Mouse (Mus musculus): ENCODE measurements at regions not wholly inside any gene's neighbourhood (a gene's known extent, or its start where the extent isn't known, plus 50 kb on each side); places are given as distances from the start of the nearest gene placed in this dataset.
A peak's percentile ranks its signal among the peaks of the same experiment; 100 is the strongest.

DNA sequence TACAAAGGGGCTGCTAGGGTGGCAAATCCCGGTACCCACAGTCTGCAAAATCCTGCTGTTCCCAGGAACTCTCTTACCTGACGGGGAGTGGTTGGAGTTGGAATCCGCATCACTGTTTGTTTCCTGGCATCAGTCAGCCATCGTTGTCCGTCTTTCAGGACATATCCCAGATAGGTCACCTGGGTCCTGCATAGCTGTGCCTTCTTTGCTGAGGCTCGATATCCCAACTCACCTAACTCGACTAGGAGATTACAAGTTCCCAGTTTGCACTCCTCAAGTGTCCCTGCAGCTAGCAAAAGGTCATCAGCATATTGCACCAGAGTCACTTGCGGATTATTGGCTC is 276.6 kb downstream of the Gm21863 start:
- no peak overlapping the region for H3K27ac ChIP-seq (ENCODE audit: low read depth, low read length)
- 69% methylated on average over 8 of the region's 8 CpGs for WGBS
- peak; percentile 35 for DNase-seq (ENCODE audit: low spot score)
- peaks cover 7% of the 10 kb centered on the region; the same call in 1 of the 2 replicates for H3K36me3 ChIP-seq (ENCODE audit: control insufficient read depth, insufficient read depth, low read length)
- H3K9ac ChIP-seq (ENCODE audit: low read depth, low read length) = no peak overlapping the region
- no peak for ATAC-seq (ENCODE audit: low FRiP score)
- no peaks in the 10 kb centered on the region for H3K4me1 ChIP-seq (replicated peaks; ENCODE audit: control insufficient read depth, insufficient read depth, low read length)
- no peak overlapping the region for H3K4me3 ChIP-seq (ENCODE audit: low read depth, low read length)
- H3K9me3 ChIP-seq (ENCODE audit: control insufficient read depth, low read length) = peaks cover 66% of the 10 kb centered on the region
- H3K4me2 ChIP-seq (replicated peaks; ENCODE audit: low read depth, low read length) = no peak overlapping the region
- H3K27me3 ChIP-seq (ENCODE audit: control insufficient read depth, insufficient read depth, low read length) = peaks cover 10% of the 10 kb centered on the region; the same call in 1 of the 2 replicates

DNA sequence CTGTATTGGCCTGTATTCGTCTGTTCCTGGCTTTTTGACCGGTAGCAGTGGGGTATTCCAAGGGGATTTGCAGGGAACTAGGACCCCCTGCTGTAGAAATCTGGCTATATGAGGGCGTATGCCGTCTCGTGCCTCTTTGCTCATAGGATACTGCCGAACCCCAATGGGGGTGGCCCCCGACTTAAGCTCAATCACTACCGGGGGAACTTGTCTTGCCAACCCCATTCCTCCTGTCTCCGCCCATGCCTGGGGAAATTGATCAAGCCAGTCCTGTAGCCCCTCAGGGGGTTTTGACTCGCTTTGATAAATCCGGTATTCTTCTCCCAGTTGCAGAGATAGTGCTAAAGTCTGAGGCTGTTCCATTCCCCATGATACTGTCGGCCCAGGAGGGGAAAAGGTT is 277.2 kb downstream of the Gm21863 start:
- 69% methylated on average over 12 of the region's 12 CpGs for WGBS
- H3K27me3 ChIP-seq (ENCODE audit: control insufficient read depth, insufficient read depth, low read length) = peaks cover 10% of the 10 kb centered on the region; the same call in 1 of the 2 replicates
- no peak overlapping the region for H3K4me2 ChIP-seq (replicated peaks; ENCODE audit: low read depth, low read length)
- H3K9ac ChIP-seq (ENCODE audit: low read depth, low read length) = no peak overlapping the region
- peak; percentile 32 for ATAC-seq (ENCODE audit: low FRiP score)
- no peak overlapping the region for H3K27ac ChIP-seq (ENCODE audit: low read depth, low read length)
- H3K9me3 ChIP-seq (ENCODE audit: control insufficient read depth, low read length) = peaks cover 66% of the 10 kb centered on the region
- H3K4me3 ChIP-seq (ENCODE audit: low read depth, low read length) = no peak overlapping the region
- no peaks in the 10 kb centered on the region for H3K4me1 ChIP-seq (replicated peaks; ENCODE audit: control insufficient read depth, insufficient read depth, low read length)
- peaks cover 7% of the 10 kb centered on the region; the same call in 1 of the 2 replicates for H3K36me3 ChIP-seq (ENCODE audit: control insufficient read depth, insufficient read depth, low read length)
- DNase-seq (ENCODE audit: low spot score) = peak; percentile 17

- Histone ChIP-seq H3K4me3 (ENCODE audit: low read depth, low read length) (no peak overlapping the region), H3K9me3 (ENCODE audit: control insufficient read depth, low read length) (peaks cover 64% of the 10 kb centered on the region), H3K36me3 (ENCODE audit: control insufficient read depth, insufficient read depth, low read length) (peaks cover 7% of the 10 kb centered on the region; the same call in 1 of the 2 replicates), H3K4me1 (replicated peaks; ENCODE audit: control insufficient read depth, insufficient read depth, low read length) (no peaks in the 10 kb centered on the region), H3K9ac (ENCODE audit: low read depth, low read length) (no peak overlapping the region), H3K27me3 (ENCODE audit: control insufficient read depth, insufficient read depth, low read length) (peaks cover 10% of the 10 kb centered on the region; the same call in 1 of the 2 replicates), H3K27ac (ENCODE audit: low read depth, low read length) (no peak overlapping the region), H3K4me2 (replicated peaks; ENCODE audit: low read depth, low read length) (no peak overlapping the region)
- WGBS = 68% methylated on average over 14 of the region's 14 CpGs
- ATAC-seq (ENCODE audit: low FRiP score) (0 out of 2 replicates have a peak, but pooled peaks have one; percentile 15), DNase-seq (ENCODE audit: low spot score) (peak; percentile 10)
Measured at GRCm38 (mm10) chr12:20231986-20232541, 277.8 kb downstream of the Gm21863 start.

DNA sequence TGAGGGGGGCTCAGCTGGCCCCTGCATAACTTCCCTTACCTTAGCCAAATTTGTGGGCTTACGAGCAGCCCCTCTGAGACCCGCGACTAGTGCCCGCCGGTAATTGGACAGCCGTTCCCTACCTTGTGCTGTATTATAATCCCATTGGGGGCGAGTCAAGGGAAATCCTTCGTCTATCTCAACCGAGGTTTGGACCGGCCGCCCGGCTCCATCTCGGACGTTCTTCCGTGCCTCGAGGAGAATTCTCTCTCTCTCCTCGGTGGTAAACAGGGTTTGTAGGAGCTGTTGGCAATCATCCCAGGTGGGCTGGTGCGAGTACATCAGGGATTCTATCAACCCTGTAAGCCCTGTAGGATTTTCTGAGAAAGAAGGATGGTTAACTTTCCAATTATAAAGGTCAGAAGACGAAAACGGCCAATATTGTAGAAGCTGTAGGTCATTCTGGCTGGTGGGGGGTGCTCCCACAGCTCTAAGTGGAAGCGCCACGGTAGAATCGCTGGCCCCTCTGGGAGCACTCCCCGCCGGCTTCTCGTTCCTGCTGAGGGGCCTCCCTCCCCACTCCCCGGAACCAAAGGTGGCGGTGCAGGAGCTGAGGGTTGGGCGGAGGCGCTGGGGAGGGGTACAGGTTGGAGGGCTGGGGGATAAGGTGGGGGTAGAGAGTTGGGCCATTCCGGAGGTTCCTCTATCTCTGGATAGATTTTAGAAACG is 278.6 kb downstream of the Gm21863 start:
- no peaks in the 10 kb centered on the region for H3K4me1 ChIP-seq (replicated peaks; ENCODE audit: control insufficient read depth, insufficient read depth, low read length)
- no peak overlapping the region for H3K4me2 ChIP-seq (replicated peaks; ENCODE audit: low read depth, low read length)
- DNase-seq (ENCODE audit: low spot score) (peak; percentile 30), ATAC-seq (ENCODE audit: low FRiP score) (peak; percentile 59)
- H3K27me3 ChIP-seq (ENCODE audit: control insufficient read depth, insufficient read depth, low read length) = peaks cover 10% of the 10 kb centered on the region; the same call in 1 of the 2 replicates
- H3K9ac ChIP-seq (ENCODE audit: low read depth, low read length) = no peak overlapping the region
- H3K36me3 ChIP-seq (ENCODE audit: control insufficient read depth, insufficient read depth, low read length) = peaks cover 7% of the 10 kb centered on the region; the same call in 1 of the 2 replicates
- no peak overlapping the region for H3K4me3 ChIP-seq (ENCODE audit: low read depth, low read length)
- H3K27ac ChIP-seq (ENCODE audit: low read depth, low read length) = no peak overlapping the region
- WGBS = 69% methylated on average over 32 of the region's 32 CpGs
- H3K9me3 ChIP-seq (ENCODE audit: control insufficient read depth, low read length) = peaks cover 56% of the 10 kb centered on the region

- WGBS = 67% methylated on average over 17 of the region's 17 CpGs
Measured at GRCm38 (mm10) chr12:20233454-20233831, 279.1 kb downstream of the Gm21863 start.

GRCm38 (mm10) chr12:20233871-20234307 is 279.6 kb downstream of the Gm21863 start:
- ATAC-seq (ENCODE audit: low FRiP score) = peak; percentile 60
- Histone ChIP-seq H3K4me2 (replicated peaks; ENCODE audit: low read depth, low read length) (no peak overlapping the region), H3K27ac (ENCODE audit: low read depth, low read length) (no peak overlapping the region), H3K36me3 (ENCODE audit: control insufficient read depth, insufficient read depth, low read length) (peaks cover 7% of the 10 kb centered on the region; the same call in 1 of the 2 replicates), H3K27me3 (ENCODE audit: control insufficient read depth, insufficient read depth, low read length) (peaks cover 10% of the 10 kb centered on the region; the same call in 1 of the 2 replicates), H3K9ac (ENCODE audit: low read depth, low read length) (no peak overlapping the region), H3K4me1 (replicated peaks; ENCODE audit: control insufficient read depth, insufficient read depth, low read length) (no peaks in the 10 kb centered on the region), H3K9me3 (ENCODE audit: control insufficient read depth, low read length) (peaks cover 48% of the 10 kb centered on the region), H3K4me3 (ENCODE audit: low read depth, low read length) (no peak overlapping the region)
- DNase-seq (ENCODE audit: low spot score) = peak; percentile 28
- WGBS = 74% methylated on average over 25 of the region's 25 CpGs

More at GRCm38 (mm10) chr12:20233454-20233831, 279.1 kb downstream of the Gm21863 start:
- ATAC-seq (ENCODE audit: low FRiP score) (peak; percentile 45), DNase-seq (ENCODE audit: low spot score) (peak; percentile 18)
- Histone ChIP-seq H3K9me3 (ENCODE audit: control insufficient read depth, low read length) (peaks cover 50% of the 10 kb centered on the region), H3K4me3 (ENCODE audit: low read depth, low read length) (no peak overlapping the region), H3K4me1 (replicated peaks; ENCODE audit: control insufficient read depth, insufficient read depth, low read length) (no peaks in the 10 kb centered on the region), H3K9ac (ENCODE audit: low read depth, low read length) (no peak overlapping the region), H3K27me3 (ENCODE audit: control insufficient read depth, insufficient read depth, low read length) (peaks cover 10% of the 10 kb centered on the region; the same call in 1 of the 2 replicates), H3K36me3 (ENCODE audit: control insufficient read depth, insufficient read depth, low read length) (peaks cover 7% of the 10 kb centered on the region; the same call in 1 of the 2 replicates), H3K4me2 (replicated peaks; ENCODE audit: low read depth, low read length) (no peak overlapping the region), H3K27ac (ENCODE audit: low read depth, low read length) (no peak overlapping the region)

All from hindbrain, embryonic 11.5 days (tissue).